Mouse (Mus musculus) E14TG2a.4 (cell line): ENCODE measurements around the gene Col12a1.

Source experiments
- CTCF ChIP-seq: conservative IDR thresholded peaks from 2 replicates; pipeline ENCODE4 v1.5.1; 2014; ENCODE audit warnings: low read length
- POU5F1 ChIP-seq: IDR thresholded peaks from 2 replicates; pipeline ENCODE4 v1.6.1; 2014; ENCODE audit warnings: low read length, borderline replicate concordance

- TF ChIP-seq CTCF (no peak), POU5F1 (no peak)
These were observed 675 bp downstream of the Col12a1 start for GRCm38 (mm10) chr9:79717836-79718475.
